Mouse (Mus musculus): Measurements from ENCODE around the gene Zfp92.

Zfp92 gene

GRCm38 (mm10) chrX:73474340-73475165, 63.7 kb downstream of the Zfp92 start:
- DNase-seq (ENCODE audit: low spot score) = no peak

DNA sequence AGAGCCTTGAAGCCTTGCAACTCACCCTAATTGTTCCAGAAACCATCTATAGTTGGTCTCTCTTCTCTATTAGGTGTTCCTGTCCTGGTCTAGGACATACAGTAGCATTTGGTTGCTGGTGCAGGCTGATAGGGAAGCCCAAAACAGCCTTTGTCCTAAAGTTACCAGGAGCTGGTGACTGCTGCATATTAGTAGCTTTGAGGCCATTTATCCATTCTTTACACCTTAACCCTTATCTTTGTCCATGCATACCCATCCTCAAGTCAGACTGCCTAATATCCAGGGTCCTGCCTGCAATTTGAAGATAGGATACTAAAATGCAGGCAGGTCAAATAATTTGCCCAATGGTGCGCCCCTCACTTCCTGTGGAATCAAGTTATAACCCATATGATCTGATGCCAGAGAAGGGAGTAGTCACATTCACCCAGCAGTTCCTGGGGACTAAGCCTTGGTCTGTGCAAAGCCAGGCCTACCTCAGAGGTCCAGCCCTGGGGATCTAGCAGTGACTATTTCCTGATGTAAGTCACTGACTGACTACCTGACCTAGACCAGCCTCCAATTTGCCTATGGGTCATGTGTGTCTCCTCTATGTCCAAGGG, 64.9 kb downstream of the Zfp92 start:
- DNase-seq (ENCODE audit: low spot score) = no peak

- DNase-seq (ENCODE audit: low spot score) = no peak
Measured at GRCm38 (mm10) chrX:73476621-73477020, 65.7 kb downstream of the Zfp92 start.

GRCm38 (mm10) chrX:73477500-73477899, 66.6 kb downstream of the Zfp92 start:
- no peak for DNase-seq (ENCODE audit: low spot score)

All from layer of hippocampus, adult 11-12 months (tissue).